Mouse (Mus musculus) hindbrain, embryonic 16.5 days (tissue): ENCODE measurements around the gene Lrig1. TPM values are rescaled to one million over a fixed set of nuclear protein-coding genes. Genes with fewer than 3 reads are reported as not detected.

ENCODE experiments used
- ATAC-seq: fragments of 200-750 bp; cut with Nextera tagmentation; 2 replicates; pipeline ENCODE4 v1.8.0; 2017; ENCODE audit warnings: moderate TSS enrichment, moderate library complexity
- H3K27ac ChIP-seq: fragments of 300-500 bp; sonication (generic); 2 replicates; pipeline ENCODE4 v1.5.1; 2014; ENCODE audit warnings: low read depth, mild to moderate bottlenecking, control low read depth, low read length, moderate library complexity
- H3K27me3 ChIP-seq: fragments of 300-500 bp; sonication (generic); replicated peaks from 2 replicates; pipeline ENCODE4 v1.6.1; 2014; ENCODE audit warnings: low read length; ENCODE audit not compliant: control insufficient read depth, insufficient read depth
- H3K36me3 ChIP-seq: fragments of 300-500 bp; sonication (generic); 2 replicates; pipeline ENCODE4 v1.6.1; 2014; ENCODE audit warnings: mild to moderate bottlenecking, low read length, moderate library complexity, mixed read lengths; ENCODE audit not compliant: control insufficient read depth, insufficient read depth
- H3K4me1 ChIP-seq: fragments of 300-500 bp; sonication (generic); 2 replicates; pipeline ENCODE4 v1.6.1; 2014; ENCODE audit warnings: low read depth, low read length; ENCODE audit not compliant: control insufficient read depth, insufficient read depth
- H3K4me2 ChIP-seq: fragments of 300-500 bp; sonication (generic); 2 replicates; pipeline ENCODE4 v1.6.1; 2014; ENCODE audit warnings: mild to moderate bottlenecking, low read length, control low read depth, moderate library complexity
- H3K4me3 ChIP-seq: fragments of 300-500 bp; sonication (generic); 2 replicates; pipeline ENCODE4 v1.5.1; 2014; ENCODE audit warnings: mild to moderate bottlenecking, low read length, control low read depth, moderate library complexity
- H3K9ac ChIP-seq: fragments of 300-500 bp; sonication (generic); 2 replicates; pipeline ENCODE4 v1.6.1; 2014; ENCODE audit warnings: low read depth, mild to moderate bottlenecking, control low read depth, low read length, moderate library complexity
- H3K9me3 ChIP-seq: fragments of 300-500 bp; sonication (generic); 2 replicates; pipeline ENCODE4 v1.6.1; 2014; ENCODE audit warnings: mild to moderate bottlenecking, low read length, moderate library complexity; ENCODE audit not compliant: control insufficient read depth
- WGBS: fragments of 180-500 bp; shearing (Covaris S2); extraction: QIAGEN DNeasy Blood & Tissue Kit; methylation state at CpG from one replicate; pipeline ENCODE4 v1.1.7; 2014; 5-methylcytosine and 5-hydroxymethylcytosine counted together
- polyA plus RNA-seq: library from polyadenylated mRNA; unstranded; fragments of >200 nt; fragmentation: Nextera tagmentation; extraction: Ambion mirVana; gene quantifications from 2 replicates; pipeline ENCODE4 v1.2.1, GENCODE M21; 2015

Lrig1 gene
- polyA plus RNA-seq = 18.7 and 22.7 TPM in 2 replicates

DNA sequence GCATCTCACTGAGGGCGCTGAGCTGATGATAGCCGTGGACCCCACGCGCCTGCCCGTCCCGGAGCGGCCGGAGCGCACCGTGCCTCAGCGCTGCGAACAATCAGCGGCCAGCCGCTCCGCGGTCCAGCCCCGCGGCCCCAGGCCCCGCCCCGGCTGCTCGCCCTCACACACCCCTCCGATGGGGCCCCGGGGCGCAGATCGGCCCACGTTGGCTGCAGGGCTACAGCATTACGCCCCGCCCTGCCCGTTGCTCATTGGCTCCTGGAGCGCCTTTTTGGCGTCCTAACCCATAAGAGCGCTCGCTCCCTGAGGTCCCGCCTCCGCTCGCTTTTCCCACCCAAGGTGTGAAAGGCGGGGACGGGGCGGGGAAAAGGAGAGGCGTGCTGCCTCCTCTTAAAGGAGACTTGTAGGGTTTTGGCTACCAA, at the start of gene Lrig1:
Gene Lrig1, minus strand, starts transcription at position 92 of the 425 bp plus-strand sequence.
- H3K27ac ChIP-seq = peak within 1 kb of the TSS; percentile 90
- no peaks in the 10 kb centered on the region for H3K27me3 ChIP-seq
- H3K36me3 ChIP-seq = no peaks in the 10 kb centered on the region
- no peaks in the 10 kb centered on the region for H3K9me3 ChIP-seq
- 0% methylated on average over 31 of the region's 40 CpGs for WGBS
- H3K4me3 ChIP-seq = peak within 1 kb of the TSS; percentile 83
- ATAC-seq = peak; percentile 99
- H3K9ac ChIP-seq = peak within 1 kb of the TSS; percentile 83
- H3K4me1 ChIP-seq = peaks cover 23% of the 10 kb centered on the region
- peak within 1 kb of the TSS; percentile 92 for H3K4me2 ChIP-seq

GRCm38 (mm10) chr6:94749626-94750025, 49.7 kb upstream of the Lrig1 start:
- H3K36me3 ChIP-seq = no peaks in the 10 kb centered on the region

GRCm38 (mm10) chr6:94748361-94748760, 48.4 kb upstream of the Lrig1 start:
- no peak overlapping the region for H3K27ac ChIP-seq
- H3K9ac ChIP-seq = no peak overlapping the region
- no peaks in the 10 kb centered on the region for H3K4me1 ChIP-seq
- no peak overlapping the region for H3K4me3 ChIP-seq
- H3K27me3 ChIP-seq = no peaks in the 10 kb centered on the region
- H3K36me3 ChIP-seq = no peaks in the 10 kb centered on the region
- no peaks in the 10 kb centered on the region for H3K9me3 ChIP-seq
- 75% methylated on average over 7 of the region's 7 CpGs for WGBS
- ATAC-seq = no peak
- H3K4me2 ChIP-seq = no peak overlapping the region

More at GRCm38 (mm10) chr6:94749626-94750025, 49.7 kb upstream of the Lrig1 start:
- no peak overlapping the region for H3K9ac ChIP-seq
- no peak overlapping the region for H3K27ac ChIP-seq
- no peak for ATAC-seq
- no peaks in the 10 kb centered on the region for H3K27me3 ChIP-seq
- no peaks in the 10 kb centered on the region for H3K4me1 ChIP-seq
- no peak overlapping the region for H3K4me3 ChIP-seq
- WGBS = 72% methylated on average over 3 of the region's 3 CpGs
- no peak overlapping the region for H3K4me2 ChIP-seq
- no peaks in the 10 kb centered on the region for H3K9me3 ChIP-seq

DNA sequence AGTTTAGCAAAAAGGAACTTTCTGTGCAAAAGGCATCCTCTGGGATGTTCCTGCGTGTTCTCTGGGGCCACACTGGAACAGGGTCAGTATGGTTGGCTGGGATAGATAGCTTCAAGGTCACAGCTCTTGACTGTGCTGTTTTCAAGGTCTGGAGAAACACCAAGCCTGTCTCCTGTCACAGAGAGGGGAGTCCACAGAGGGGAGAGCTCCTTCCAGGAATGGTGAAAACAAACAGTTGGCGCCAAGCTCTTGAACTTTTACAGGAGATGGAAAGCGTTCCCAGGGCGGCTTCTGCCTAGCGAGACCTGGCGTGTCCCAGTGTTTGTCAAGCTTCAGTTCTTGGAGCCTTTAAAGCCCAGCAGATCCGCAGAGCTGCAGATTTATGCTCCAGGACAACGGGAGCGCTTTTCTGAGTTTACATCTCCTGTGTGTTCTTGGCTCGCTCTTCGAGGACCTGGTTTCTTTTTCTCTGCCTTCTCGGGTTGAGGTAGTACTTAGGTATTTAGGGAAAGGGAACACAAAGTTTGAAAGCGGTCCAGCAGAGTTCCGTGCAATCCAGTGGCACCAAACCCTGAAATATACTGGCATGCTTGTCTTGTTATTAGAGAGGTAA, 40.3 kb upstream of the Lrig1 start:
- Histone ChIP-seq H3K27me3 (no peaks in the 10 kb centered on the region), H3K27ac (no peak overlapping the region), H3K4me3 (no peak overlapping the region), H3K4me1 (no peaks in the 10 kb centered on the region), H3K4me2 (no peak overlapping the region), H3K9ac (no peak overlapping the region), H3K9me3 (no peaks in the 10 kb centered on the region), H3K36me3 (no peaks in the 10 kb centered on the region)
- ATAC-seq = no peak
- WGBS = 87% methylated on average over 14 of the region's 14 CpGs

- H3K36me3 ChIP-seq = no peaks in the 10 kb centered on the region
- H3K9me3 ChIP-seq = no peaks in the 10 kb centered on the region
- no peak overlapping the region for H3K4me3 ChIP-seq
- H3K27ac ChIP-seq = no peak overlapping the region
- no peaks in the 10 kb centered on the region for H3K27me3 ChIP-seq
- no peak overlapping the region for H3K9ac ChIP-seq
- H3K4me1 ChIP-seq = no peaks in the 10 kb centered on the region
- 71% methylated on average over 3 of the region's 3 CpGs for WGBS
- no peak overlapping the region for H3K4me2 ChIP-seq
- ATAC-seq = no peak
Measured at GRCm38 (mm10) chr6:94738647-94739046, 38.7 kb upstream of the Lrig1 start.

DNA sequence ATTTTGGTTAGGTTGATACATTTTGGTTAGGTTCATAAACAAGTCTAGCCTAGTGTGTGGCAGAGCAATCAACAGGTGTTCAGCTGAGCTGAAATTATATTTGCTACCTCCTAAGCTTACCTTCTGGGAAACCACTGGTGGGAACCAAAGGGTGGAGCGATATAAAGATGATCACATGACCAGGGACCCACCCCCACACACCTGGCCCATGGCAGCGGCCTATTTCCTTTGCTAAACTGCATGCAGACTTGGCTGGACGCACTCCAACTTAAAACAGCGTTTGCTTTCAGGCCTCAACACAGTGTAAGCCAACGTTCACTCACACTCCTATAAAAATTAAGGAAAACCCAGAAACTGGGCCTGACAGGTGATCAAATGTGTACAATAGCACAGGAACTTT, 33.9 kb upstream of the Lrig1 start:
- H3K9me3 ChIP-seq = no peaks in the 10 kb centered on the region
- H3K4me1 ChIP-seq = no peaks in the 10 kb centered on the region; the same call in 1 of the 2 replicates
- no peak overlapping the region for H3K27ac ChIP-seq
- no peak overlapping the region for H3K4me2 ChIP-seq
- H3K9ac ChIP-seq = no peak overlapping the region
- H3K36me3 ChIP-seq = no peaks in the 10 kb centered on the region
- ATAC-seq = no peak
- WGBS = 82% methylated on average over 5 of the region's 5 CpGs
- H3K4me3 ChIP-seq = no peak overlapping the region
- no peaks in the 10 kb centered on the region for H3K27me3 ChIP-seq

GRCm38 (mm10) chr6:94729847-94730246, 29.9 kb upstream of the Lrig1 start:
- Histone ChIP-seq H3K27me3 (no peaks in the 10 kb centered on the region), H3K9ac (no peak overlapping the region), H3K36me3 (no peaks in the 10 kb centered on the region), H3K27ac (no peak overlapping the region), H3K4me1 (no peaks in the 10 kb centered on the region; the same call in 1 of the 2 replicates), H3K9me3 (no peaks in the 10 kb centered on the region), H3K4me3 (no peak overlapping the region), H3K4me2 (peak overlapping the region; percentile 27; the same call in 1 of the 2 replicates)
- WGBS = 53% methylated on average over 18 of the region's 18 CpGs
- no peak for ATAC-seq

DNA sequence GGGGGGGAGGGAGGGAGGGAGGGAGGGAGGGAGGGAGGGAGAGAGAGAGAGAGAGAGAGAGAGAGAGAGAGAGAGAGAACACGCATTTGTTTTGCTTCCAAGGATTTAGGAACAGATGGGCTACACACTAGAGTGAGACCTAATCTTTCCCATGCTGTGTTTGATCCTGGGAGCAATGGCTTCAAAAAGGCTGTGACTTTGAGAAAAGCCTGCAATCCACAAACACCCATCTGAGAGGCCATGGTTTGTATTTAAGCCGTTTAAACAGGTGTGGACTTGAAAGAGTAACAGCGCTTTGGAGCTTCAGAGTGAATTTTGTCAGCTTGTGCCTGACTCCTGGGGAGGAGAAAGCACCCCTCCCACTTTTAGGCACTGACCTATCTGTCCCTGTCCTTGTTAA, 29.2 kb upstream of the Lrig1 start:
- H3K9me3 ChIP-seq = no peaks in the 10 kb centered on the region
- H3K4me1 ChIP-seq = no peaks in the 10 kb centered on the region; the same call in 1 of the 2 replicates
- H3K27me3 ChIP-seq = no peaks in the 10 kb centered on the region
- 41% methylated on average over 3 of the region's 3 CpGs for WGBS
- no peak overlapping the region for H3K9ac ChIP-seq
- H3K36me3 ChIP-seq = no peaks in the 10 kb centered on the region
- no peak overlapping the region for H3K4me2 ChIP-seq
- ATAC-seq = peak; percentile 54; the same call in 1 of the 2 replicates
- H3K4me3 ChIP-seq = no peak overlapping the region
- H3K27ac ChIP-seq = no peak overlapping the region

DNA sequence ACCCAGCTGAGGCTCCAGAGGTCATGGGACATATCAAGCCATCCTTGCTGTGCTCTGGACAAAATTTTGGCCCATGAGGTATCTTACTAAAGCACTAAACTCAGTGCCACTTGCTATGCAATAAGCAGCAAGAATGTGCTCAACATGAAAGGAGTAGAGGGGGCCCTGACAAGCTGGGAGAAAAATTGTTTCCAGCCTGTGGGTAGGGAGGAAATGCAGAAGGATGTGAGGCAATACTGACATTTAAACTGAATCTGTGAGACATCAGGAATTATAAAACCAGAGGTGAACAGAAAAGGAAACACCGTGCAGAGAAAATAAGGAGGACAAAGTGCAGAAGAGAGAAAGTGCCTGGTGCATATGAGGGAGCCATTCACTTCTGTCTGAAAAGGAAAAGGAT, 24.7 kb upstream of the Lrig1 start:
- H3K27me3 ChIP-seq = no peaks in the 10 kb centered on the region
- no peaks in the 10 kb centered on the region for H3K9me3 ChIP-seq
- 97% methylated on average over 1 of the region's 1 CpGs for WGBS
- H3K27ac ChIP-seq = no peak overlapping the region
- no peaks in the 10 kb centered on the region for H3K36me3 ChIP-seq
- no peak overlapping the region for H3K9ac ChIP-seq
- ATAC-seq = no peak
- no peak overlapping the region for H3K4me3 ChIP-seq
- no peaks in the 10 kb centered on the region; the same call in 1 of the 2 replicates for H3K4me1 ChIP-seq
- H3K4me2 ChIP-seq = no peak overlapping the region
